Mouse (Mus musculus) cortical plate, adult 2 months (tissue): ENCODE results near the gene Gigyf1.

Experiments
- CTCF ChIP-seq: fragments of 200-500 bp; IDR thresholded peaks from 2 replicates; pipeline ENCODE4 v1.5.1; 2011; ENCODE audit warnings: mild to moderate bottlenecking, control low read depth, low read length; ENCODE audit not compliant: insufficient read depth; ENCODE audit errors: extremely low read depth
- POLR2A ChIP-seq: fragments of 200-500 bp; IDR thresholded peaks from 2 replicates; pipeline ENCODE4 v1.6.1; 2011; ENCODE audit warnings: mild to moderate bottlenecking, low read length, control low read depth; ENCODE audit not compliant: insufficient read depth; ENCODE audit errors: extremely low read depth

- TF ChIP-seq CTCF = no peak
- TF ChIP-seq POLR2A = no peak
Measured at GRCm38 (mm10) chr5:137570691-137571586, 52.6 kb downstream of the Gigyf1 start.
